Mouse (Mus musculus): Measurements from ENCODE around the gene Pttg1. TPM values are rescaled to one million over a fixed set of nuclear protein-coding genes. Genes with fewer than 3 reads are reported as not detected.

Pttg1 gene
- polyA plus RNA-seq, 1 experiment = 34.5 TPM

DNA sequence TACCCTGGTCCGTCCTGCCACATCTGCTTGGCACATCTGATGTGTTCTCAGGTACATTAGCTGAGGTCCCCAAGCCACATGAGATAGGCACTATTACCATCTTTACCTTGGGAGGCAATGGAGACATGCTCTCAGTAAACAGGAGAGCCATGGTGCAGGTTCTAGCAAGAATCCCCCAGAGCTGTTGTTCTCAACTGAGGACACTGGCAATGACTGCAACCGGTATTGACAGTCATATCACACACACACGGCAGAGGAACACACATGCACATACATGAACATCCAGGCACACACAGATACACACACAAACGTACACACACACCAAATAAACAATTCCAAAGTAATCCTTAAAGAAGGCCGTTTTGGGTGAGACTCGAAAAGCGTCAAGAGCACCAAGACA, 45.1 kb downstream of the Pttg1 start:
- DNase-seq (ENCODE audit: low read depth, low spot score) = no peak
- 82% methylated on average over 7 of the region's 7 CpGs for WGBS

DNA sequence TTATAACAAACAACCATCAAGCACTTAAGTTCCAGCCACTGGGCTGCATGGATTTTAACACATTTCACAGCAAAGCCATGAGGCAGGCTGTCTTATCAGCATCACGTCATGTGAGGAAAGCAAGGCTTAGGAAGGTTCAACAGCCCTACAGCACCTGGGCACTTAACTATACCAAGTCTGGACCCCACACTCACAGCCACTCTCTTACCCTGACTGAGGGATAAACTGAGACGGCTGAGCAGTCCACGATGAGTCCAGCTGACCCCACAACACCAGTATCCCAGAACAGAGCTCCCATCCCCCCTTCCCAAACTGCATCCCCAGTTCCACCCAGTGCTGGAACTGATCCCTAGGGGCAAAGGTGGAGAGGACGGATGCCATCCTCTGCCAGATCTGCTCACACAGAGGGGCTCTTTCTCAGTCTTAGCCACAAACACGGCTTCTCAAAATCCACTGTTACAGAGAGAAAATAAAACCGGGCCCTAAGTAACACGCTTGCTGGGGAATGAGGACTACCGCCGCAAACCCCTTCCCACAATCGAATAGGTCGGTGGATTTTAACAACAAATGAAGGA, 46.1 kb downstream of the Pttg1 start:
- 84% methylated on average over 11 of the region's 11 CpGs for WGBS
- DNase-seq (ENCODE audit: low read depth, low spot score) = no peak

DNA sequence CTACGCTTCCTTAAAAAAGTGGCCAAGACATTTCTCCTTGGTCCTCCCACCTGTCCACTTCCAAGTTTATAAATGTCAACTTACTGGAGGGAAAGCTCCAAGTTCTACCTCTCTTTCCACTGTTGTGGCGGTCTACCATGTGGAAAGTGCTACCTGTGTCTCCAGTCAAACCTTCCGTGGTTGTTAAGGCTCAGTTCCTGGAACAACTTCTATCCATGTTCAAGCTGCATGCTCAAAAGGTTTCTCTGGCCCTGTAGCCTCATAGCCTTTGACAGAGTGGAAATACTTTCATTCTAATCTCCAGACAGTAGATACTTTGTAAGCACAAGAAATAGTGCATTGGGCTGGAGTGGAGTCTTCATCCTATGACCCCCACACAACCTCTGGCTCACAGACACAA, 46.6 kb downstream of the Pttg1 start:
- WGBS = 85% methylated on average over 3 of the region's 3 CpGs

DNA sequence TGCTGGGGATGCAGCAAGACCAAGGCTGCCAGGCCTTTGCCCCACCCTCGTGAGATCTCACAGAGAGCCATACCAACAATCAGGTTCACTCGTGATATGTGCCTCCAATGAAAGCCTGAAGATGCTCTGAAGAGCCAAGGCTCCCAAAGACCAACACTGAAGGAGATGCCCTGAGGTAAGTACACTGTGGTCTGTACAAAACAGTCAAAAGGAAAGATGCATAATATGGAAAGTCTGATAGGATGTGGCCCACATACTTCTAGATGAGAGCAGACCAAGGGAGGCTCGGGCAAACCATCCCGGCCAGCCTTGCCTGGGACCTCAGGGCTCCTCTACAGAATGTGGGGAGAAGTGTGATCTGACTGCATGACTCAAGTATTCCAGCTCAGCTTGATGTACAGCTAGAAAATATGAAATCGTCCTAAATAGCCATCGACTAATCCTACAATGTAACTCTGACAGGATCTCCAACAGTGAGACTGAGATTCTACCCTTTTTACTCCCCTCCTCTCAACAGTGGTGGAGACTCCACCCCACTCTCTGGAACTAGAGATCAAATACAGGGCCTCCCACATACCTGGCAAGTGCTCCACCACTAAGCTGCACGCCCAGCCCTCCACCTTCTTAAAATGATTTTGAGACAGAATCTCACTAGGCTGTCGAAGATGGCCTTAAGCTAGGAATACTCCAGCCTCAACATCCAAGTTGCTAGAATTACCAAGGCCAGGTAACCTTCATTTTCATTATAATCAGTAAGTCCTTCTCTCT, 48.8 kb downstream of the Pttg1 start:
- no peak for DNase-seq (ENCODE audit: low read depth, low spot score)
- 88% methylated on average over 8 of the region's 8 CpGs for WGBS

More for the DNA sequence above, 46.6 kb downstream of the Pttg1 start:
- no peak for DNase-seq (ENCODE audit: low read depth, low spot score)

DNA sequence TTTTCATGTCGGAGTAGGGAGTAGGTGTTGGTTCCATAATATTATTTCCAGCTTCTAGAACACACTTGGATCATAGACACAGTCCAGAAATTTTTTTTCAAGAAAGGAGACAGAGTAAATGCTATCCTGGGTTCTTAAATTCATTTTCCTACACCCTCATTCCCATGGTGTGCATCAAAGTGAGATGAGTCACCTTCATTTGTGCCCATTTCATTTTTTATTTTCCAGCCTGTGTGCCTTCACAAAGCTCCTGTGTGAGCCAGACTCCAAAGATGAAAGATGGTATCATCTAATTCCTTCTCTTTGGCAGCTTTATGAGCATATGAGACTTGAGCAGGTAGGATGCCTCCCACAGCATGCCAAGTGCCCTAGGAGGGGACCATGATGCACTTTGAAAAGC, 49.5 kb downstream of the Pttg1 start:
- DNase-seq (ENCODE audit: low read depth, low spot score) = no peak
- WGBS = 92% methylated on average over 1 of the region's 1 CpGs

DNA sequence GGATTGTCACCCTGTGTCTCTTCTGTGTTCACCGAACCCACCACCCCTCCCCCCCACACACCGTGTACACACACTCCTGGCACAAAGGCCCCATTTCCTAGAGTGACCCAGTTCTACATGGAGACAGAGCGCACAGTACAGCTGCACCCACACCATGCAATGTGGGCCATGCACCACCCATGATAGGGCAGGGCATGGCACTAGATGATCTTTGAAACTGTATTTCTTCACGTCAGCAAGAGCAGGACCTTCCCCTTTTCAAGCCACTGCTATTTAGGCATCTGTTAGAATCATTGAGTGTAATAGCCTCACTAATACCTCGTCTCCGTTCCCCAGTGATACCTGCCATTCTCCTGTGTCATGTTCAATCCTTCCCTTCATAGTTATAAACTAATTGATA, 51.1 kb downstream of the Pttg1 start:
- DNase-seq (ENCODE audit: low read depth, low spot score) = no peak
- WGBS = 80% methylated on average over 6 of the region's 6 CpGs

DNA sequence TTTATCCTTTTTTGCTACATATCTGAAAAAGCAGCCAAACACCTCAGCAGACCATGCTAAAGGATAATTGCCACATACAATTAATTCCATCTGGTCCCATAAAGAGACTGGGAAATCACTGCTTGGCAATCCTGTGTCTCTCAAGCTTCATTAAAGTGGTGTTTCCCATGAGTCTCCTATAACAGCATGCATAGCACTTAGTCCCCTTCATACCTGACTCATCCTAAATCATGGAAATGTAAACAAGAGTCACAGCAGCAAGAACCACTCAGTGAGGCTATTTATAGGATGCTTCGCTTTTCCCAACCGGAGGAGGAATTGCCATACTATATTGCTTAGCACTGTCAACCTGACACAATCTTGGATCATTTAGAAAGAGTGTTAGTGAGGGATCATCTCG, 52.7 kb downstream of the Pttg1 start:
- 72% methylated on average over 3 of the region's 3 CpGs for WGBS

DNA sequence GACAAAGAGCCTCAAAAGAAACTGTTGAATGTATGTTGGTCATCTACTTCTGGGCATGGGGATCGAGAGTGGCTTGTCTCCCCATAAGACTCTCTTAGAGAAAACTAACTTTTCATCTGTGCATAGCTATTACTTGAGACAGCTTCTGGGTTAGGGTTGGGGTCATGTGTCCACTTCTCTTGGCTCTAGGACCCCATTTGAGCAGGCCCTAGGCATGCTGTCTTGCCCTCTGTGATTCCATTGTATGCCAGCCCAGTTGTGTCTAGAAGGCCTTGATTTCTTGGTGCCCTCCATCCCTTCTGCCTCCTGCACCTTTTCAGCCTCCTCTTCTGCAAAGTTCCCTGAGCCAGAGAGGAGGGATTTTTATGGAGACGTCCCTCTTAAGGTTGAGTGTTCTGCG, 54.2 kb downstream of the Pttg1 start:
- 89% methylated on average over 3 of the region's 3 CpGs for WGBS
- no peak for DNase-seq (ENCODE audit: low read depth, low spot score)

More for the DNA sequence above, 52.7 kb downstream of the Pttg1 start:
- DNase-seq (ENCODE audit: low read depth, low spot score) = no peak

Other genes starting within 250 kb of the Pttg1 start
- 3.4 and 4.0 TPM in 2 replicates for gene Slu7, start 7.5 kb upstream of the Pttg1 start, polyA plus RNA-seq (2012; rRNA removed)
- 6.8 and 8.6 TPM in 2 replicates for gene C1qtnf2, start 48.0 kb upstream of the Pttg1 start, polyA plus RNA-seq (2012; rRNA removed)
- gene Ccnjl, start 102.5 kb upstream of the Pttg1 start, polyA plus RNA-seq (2012; rRNA removed) = 7.0 and 9.5 TPM in 2 replicates
- 1.1 TPM in 2 replicates for gene 4933415A04Rik, start 160.8 kb upstream of the Pttg1 start, polyA plus RNA-seq (2012; rRNA removed)
- 632 and 6,441 TPM in 2 replicates for gene Fabp6, start 175.3 kb upstream of the Pttg1 start, polyA plus RNA-seq (2012; rRNA removed)

All from large intestine, adult 2 months (tissue).